Mouse (Mus musculus) skeletal muscle tissue, adult 2 months (tissue): ENCODE measurements around the gene Ngly1.
"Not testable (repeated sequence)": the region's sequence is repeated elsewhere in the genome, so short reads cannot be mapped to it uniquely, and the experiment has no call there.

Experiments used
- DNase-seq: peaks from one replicate; pipeline ENCODE4 v3.0.0-alpha.2; 2012; ENCODE audit warnings: low read depth, low spot score

Gene Ngly1

GRCm38 (mm10) chr14:16256209-16256608, 7.1 kb downstream of the Ngly1 start:
- DNase-seq: no peak

GRCm38 (mm10) chr14:16260541-16260940, 11.5 kb downstream of the Ngly1 start:
- DNase-seq: no peak

- no peak for DNase-seq
Measured at GRCm38 (mm10) chr14:16261869-16262268, 12.8 kb downstream of the Ngly1 start.

- no peak for DNase-seq
Measured at GRCm38 (mm10) chr14:16267028-16267427, 17.9 kb downstream of the Ngly1 start.

- no peak for DNase-seq
Measured at GRCm38 (mm10) chr14:16269776-16270175, 20.7 kb downstream of the Ngly1 start.

GRCm38 (mm10) chr14:16273677-16274076, 24.6 kb downstream of the Ngly1 start:
- no peak for DNase-seq

- no peak for DNase-seq
Measured at GRCm38 (mm10) chr14:16279196-16279595, 30.1 kb downstream of the Ngly1 start.

GRCm38 (mm10) chr14:16283966-16284365, 34.9 kb downstream of the Ngly1 start:
- no peak for DNase-seq

- DNase-seq: no peak
Measured at GRCm38 (mm10) chr14:16292371-16292770, 43.3 kb downstream of the Ngly1 start.

- no peak for DNase-seq
Measured at GRCm38 (mm10) chr14:16293015-16293414, 43.9 kb downstream of the Ngly1 start.

- DNase-seq: no peak
Measured at GRCm38 (mm10) chr14:16293921-16294320, 44.8 kb downstream of the Ngly1 start.

- DNase-seq: no peak
Measured at GRCm38 (mm10) chr14:16296816-16297468, 47.9 kb downstream of the Ngly1 start.

GRCm38 (mm10) chr14:16301735-16302134, 52.7 kb downstream of the Ngly1 start:
- no peak for DNase-seq

- no peak for DNase-seq
Measured at GRCm38 (mm10) chr14:16302688-16303087, 53.6 kb downstream of the Ngly1 start.

GRCm38 (mm10) chr14:16310791-16311190, 61.7 kb downstream of the Ngly1 start:
- DNase-seq: no peak

- DNase-seq: no peak
Measured at GRCm38 (mm10) chr14:16312599-16312998, 63.5 kb downstream of the Ngly1 start.

GRCm38 (mm10) chr14:16313073-16313472, 64.0 kb downstream of the Ngly1 start:
- DNase-seq: not testable (repeated sequence)

GRCm38 (mm10) chr14:16313936-16314521, 64.9 kb downstream of the Ngly1 start:
- DNase-seq: no peak

GRCm38 (mm10) chr14:16314842-16315241, 65.8 kb downstream of the Ngly1 start:
- no peak for DNase-seq

GRCm38 (mm10) chr14:16316715-16317114, 67.6 kb downstream of the Ngly1 start:
- DNase-seq: no peak

GRCm38 (mm10) chr14:16319818-16320217, 70.7 kb downstream of the Ngly1 start:
- no peak for DNase-seq

GRCm38 (mm10) chr14:16324394-16324793, 75.3 kb downstream of the Ngly1 start:
- no peak for DNase-seq

GRCm38 (mm10) chr14:16325208-16325607, 76.1 kb downstream of the Ngly1 start:
- no peak for DNase-seq

GRCm38 (mm10) chr14:16328531-16328930, 79.5 kb downstream of the Ngly1 start:
- DNase-seq: peak; percentile 71
